Mouse (Mus musculus) kidney, adult 8-10 months (tissue): ENCODE data around the gene Wdr89.
"Not testable (repeated sequence)": the region's sequence is repeated elsewhere in the genome, so short reads cannot be mapped to it uniquely, and the experiment has no call there.

Experiments used
- DNase-seq, 2 experiments: peaks; one replicate each; pipeline ENCODE4 v3.0.0; 2022

Gene Wdr89

DNA sequence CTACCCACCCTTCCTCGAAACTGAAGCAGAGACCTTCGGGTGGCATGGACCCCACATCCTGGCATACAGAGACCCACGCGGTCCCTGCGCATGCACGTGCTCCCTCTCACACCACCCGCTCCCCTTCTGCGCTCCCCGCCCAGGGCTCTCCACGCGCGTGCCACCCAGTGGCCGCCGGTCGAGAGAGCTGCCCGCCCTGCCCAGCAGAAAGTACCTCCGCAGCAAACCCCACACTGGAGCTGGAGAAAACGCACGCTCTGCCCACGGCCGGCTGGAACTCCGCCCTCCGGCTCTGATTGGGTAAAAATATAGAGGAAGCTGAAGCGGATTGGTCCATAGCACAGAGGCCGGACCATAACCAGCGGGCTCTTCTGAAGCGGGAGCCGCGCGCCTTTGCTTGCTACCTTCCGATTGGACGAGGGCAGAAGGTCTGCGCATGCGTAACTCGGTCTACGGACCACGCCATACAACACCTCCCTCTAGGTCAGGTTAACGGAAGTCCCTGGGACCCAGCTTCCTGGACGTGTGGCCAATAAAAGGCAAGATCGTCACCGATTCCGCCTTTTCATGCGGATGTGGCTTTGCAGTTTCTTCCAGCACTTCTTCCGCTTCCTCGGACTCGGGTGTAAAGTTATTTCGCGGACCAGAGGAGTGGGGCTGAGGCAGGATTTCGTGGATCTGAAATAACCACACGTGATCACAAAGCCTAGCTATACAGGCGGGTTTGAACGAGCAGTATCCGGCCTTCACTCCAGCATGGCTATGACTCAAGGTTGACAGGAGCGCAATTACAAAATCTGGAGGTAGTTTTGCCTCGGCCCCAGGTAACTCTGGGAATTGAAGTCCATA, at the start of gene Wdr89:
Gene Wdr89, minus strand, starts transcription at position 280 of the 849 bp plus-strand sequence.
- DNase-seq, result peak; percentile 100

DNA sequence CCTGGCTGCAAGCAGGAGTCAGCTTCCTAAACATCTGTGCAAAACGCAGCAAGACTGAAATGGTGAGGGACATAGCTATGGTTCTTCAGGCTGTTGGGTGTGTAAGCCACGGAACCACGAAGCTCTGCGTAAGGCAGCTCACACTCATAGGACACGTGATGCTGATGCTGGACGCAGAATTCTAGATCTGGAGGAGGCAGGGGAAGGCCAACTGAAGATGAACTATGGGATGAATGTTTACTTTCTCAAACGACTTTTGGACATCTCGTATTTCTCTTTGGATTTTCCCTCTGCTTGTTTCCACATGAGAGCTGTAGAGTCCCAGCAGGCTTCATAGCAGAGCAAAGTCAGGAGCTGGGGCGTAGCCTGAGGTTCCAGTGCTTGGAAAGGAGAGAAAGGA, 44.3 kb upstream of the Wdr89 start:
- DNase-seq, result no peak

DNA sequence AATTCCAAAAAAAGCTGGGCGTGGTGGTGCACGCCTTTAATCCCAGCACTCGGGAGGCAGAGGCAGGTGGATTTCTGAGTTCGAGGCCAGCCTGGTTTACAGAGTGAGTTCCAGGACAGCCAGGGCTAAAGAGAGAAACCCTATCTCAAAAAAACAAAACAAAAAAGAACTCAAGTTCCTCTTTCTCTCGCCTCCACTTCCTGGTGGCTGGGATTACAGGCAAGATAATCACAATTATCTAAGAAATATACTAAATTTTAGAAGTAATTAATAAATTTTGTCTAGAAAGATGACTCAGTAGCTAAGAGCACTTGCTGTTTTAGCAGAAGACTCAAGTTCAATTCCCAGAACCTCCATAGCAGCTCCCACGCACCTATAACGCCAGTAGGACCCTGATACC, 43.6 kb upstream of the Wdr89 start:
- not testable (repeated sequence) for DNase-seq

- no peak for DNase-seq
Observed at GRCm38 (mm10) chr12:75710596-75711376, 41.4 kb upstream of the Wdr89 start.

DNA sequence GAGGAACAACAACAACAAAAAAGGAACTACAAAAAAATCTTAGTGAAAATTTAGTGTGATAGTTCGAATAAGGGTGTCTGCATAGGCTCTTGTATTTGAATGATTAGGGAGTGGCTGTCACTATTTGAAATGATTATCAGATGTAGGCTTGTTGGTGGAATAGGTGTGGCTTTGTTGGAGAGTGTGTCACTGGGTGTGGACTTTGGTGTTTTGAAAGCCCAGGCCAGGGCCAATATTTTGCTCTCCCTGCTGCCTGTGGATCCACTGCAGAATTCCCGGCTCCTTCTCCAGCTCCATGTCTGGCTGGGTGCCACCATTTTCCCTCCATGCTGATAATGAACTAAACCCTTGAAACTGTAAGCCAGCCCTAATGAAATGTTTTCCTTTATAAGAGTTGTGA, 40.2 kb upstream of the Wdr89 start:
- no peak for DNase-seq

DNA sequence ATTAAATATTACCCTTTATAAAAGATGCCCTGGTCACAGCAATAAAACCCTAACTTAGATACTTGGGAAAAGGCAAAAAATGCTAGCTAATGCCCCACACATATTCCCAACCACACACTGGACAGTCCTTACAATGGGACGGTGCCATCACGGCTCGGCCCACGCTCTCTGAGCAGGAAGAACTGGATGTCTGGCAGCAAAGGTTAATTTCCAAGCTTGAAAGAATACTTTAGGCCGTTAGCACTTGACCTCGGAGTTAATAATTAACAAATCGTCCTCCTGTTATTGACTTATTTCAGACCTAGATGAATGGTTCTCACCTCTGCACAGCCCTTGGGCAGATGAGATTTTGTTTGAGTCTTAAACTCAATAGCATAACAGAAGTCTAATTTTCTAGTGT, 37.3 kb upstream of the Wdr89 start:
- DNase-seq, result peak; percentile 70 to 84

DNA sequence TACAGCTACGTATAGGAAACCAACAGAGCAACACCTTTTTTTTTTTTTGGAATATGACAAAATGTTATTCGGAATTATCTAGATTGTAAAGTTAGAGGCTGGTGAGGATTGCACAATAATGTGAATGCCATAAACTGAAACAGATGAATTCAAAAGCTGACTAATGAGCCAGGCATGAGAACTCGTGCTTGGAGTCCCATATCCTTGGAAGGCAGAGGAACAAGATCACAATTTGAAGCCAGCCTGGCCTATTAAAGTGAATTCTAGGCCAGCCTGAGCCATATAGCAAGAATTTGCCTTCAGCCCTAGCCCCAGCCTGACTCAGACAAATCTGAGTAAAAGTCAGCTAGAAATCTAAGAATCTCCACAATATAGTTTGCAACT, 33.4 kb upstream of the Wdr89 start:
- DNase-seq, result no peak

DNA sequence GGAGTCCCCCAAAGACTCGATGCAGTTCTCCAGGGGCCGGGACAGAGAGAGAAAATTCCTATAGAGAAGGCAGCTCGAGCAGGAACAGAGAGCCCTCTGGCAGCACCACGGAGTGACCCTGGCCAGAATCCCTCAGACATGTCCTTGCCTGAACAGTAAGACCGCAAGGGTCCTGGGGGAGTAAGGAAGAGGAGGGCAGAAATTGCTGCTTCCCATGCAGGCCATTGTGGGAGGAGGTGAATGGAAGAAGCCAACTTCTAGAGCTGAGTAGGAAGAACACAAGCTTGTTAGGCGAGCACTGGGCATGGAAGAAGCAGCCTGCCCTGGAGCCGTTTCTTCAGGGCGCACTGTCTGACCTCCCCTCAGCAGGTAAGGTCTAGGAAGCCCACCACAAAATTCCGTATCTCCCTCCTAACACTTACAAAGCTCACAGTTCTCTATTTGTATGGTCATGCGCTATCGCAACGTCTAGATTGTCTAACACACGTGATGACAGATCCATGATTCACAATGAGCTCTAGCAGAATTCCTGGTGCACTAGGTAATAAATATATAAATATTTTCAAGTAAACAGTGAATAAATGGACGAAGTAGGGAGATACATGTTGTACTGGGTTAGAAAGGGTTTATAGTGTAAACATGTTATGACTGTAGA, 32.9 kb upstream of the Wdr89 start:
- no peak for DNase-seq

DNA sequence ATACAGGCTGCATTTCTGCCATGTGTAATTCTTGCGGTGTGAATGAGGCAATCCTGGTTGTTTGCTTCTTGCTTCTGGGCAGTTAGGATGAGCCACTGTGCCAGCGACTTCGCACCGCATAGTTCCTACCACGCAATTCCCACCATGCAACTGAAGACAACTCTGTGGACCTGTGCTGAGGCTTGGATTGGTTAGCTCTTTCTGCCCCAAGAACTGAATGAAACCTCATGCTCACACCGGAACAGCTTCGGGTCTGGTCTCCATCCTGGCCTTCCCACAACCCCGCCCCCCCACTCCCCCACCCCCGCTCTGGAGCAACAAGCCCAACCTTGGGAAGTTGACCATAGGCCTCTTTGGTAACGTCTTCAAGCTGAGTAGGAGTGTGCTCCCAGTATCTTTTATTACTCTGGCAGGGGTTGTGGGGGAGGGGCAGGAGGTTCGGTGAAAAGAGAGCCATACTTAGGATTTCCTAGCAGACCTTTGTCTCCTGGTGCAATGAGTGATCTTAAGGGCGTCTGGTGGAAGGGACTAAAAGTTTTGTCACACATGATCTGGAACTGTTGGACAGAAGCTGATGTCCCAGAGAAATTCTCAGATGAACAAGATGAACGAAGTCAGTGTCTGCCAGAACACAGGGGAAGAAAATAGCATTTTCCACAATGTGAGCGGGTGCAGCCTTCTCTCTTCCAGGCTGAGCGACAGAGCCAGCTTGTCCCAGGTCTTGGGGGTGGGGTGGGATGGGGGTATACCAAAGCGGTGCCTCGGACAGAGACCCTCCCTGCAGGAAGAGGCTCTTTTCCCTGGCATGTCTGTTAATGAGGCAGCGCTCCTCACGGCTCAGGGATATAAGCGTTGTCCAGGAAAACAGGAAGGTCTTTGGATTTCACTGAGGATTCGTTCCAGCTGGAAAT, 32.1 kb upstream of the Wdr89 start:
- peak; percentile 33 to 78 for DNase-seq

- DNase-seq, result no peak
Observed at GRCm38 (mm10) chr12:75698692-75699091, 29.4 kb upstream of the Wdr89 start.

DNA sequence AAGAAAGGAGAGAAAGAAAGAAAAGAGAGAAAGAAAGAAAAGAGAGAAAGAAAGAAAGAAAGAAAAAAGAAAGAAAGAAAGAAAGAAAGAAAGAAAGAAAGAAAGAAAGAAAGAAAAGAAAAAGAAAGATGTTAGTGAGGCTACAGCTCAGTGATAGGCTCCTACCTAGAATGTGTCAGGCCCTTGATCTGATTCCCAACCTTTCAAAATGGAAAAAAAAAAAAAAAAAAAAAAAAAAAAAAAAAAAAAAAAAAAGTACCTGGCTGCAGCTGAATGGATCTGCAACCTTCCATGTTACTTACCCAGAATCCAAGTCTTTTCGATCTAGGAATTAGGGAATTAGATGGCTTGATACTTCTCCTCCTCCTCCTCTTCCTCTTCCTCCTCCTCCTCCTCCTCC, 26.5 kb upstream of the Wdr89 start:
- DNase-seq, result not testable (repeated sequence)

DNA sequence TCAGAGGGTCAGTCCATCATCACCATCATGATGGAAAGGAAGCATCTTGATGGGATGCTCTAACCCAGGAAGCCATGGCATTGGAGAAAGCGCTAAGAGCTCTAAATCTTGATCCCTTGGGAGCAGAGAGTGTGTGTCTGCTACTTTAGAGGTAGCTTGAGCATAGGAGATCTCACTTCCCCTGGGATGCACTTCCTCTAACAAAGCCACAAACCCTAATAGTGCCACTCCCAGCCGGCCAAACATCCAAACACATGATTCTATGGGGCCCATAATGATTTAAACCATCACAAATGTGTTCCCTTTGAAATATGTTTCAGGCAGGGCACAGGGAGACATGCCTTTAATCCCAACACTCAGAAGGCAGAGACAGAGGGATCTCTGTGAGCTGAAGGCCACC, 19.7 kb upstream of the Wdr89 start:
- DNase-seq, result no peak

DNA sequence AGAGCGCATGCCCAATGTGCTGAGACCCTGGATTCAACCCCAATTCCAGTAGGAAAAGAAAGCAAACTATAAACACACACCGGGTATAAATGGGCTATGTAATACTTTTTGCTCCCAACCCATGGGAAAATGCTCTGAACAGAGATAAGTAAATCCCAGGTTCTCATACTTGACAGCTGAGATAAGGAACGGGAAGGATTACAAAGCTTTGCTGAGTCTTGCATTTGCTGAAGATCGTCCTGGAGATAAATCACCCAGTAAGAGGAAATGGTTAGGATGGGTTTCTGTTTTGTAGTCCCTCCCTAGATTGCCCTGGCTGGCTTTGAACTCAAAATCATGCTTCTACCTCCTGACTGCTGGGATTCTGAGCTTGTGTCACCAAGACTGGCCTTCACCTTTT, 18.0 kb upstream of the Wdr89 start:
- no peak for DNase-seq

GRCm38 (mm10) chr12:75684026-75684425, 14.7 kb upstream of the Wdr89 start:
- not testable (repeated sequence) for DNase-seq

GRCm38 (mm10) chr12:75683598-75683997, 14.3 kb upstream of the Wdr89 start:
- peak; percentile 68 to 83 for DNase-seq

DNA sequence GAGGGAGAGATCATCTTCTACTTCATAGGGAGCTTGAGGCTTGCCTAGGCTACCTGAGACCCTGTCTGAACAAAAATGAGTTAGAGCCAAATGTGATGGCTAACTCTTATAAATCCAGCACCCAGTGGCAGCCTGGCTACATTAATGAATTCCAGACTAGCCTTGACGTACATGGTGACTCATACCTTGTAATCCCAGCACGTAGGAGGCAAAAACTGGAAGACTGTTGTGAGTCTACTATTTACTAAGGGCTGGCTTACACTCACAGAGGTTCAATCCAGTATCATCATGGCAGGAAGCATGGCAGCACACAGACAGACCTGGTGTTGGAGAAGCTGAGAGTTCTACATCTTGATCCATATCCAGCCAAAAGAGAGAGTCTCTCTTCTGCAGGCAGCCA, 13.5 kb upstream of the Wdr89 start:
- no peak for DNase-seq

DNA sequence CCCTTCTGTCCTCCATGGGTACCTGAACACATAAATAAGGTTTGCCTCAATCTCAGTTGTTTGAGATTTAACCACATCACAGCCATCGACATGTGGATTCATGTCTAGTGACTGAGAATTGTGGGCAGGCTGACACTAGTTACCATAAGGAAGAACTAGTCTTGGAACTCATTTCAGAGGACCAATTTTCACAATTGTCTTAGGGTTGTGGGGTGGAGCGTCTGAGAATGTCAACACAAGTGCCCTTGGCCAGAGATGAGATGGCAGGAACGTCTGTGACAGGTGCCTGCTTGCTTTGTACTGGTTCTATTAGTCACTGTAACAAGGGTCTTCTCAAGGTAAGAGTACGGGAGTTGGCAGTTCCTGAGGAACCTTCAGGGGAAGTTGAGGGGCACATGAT, 11.8 kb upstream of the Wdr89 start:
- no peak for DNase-seq

DNA sequence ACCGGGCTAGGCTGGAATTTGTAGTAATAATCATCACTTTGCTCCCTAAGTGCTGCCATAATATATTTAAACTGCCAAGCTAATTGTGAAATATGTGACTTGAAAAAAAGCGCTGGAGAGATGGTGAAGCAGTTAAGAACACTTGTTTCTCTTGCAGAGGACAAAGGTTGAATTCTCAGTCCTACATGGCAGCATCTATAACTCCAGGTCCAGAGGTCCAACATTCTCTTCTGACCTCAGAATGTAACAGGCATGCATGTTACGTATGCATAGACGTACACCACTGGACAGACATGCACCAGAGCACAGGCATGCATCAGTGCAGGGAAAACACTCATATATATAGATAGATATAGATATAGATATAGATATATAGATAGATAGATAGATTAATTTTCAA, 9.1 kb upstream of the Wdr89 start:
- no peak for DNase-seq

DNA sequence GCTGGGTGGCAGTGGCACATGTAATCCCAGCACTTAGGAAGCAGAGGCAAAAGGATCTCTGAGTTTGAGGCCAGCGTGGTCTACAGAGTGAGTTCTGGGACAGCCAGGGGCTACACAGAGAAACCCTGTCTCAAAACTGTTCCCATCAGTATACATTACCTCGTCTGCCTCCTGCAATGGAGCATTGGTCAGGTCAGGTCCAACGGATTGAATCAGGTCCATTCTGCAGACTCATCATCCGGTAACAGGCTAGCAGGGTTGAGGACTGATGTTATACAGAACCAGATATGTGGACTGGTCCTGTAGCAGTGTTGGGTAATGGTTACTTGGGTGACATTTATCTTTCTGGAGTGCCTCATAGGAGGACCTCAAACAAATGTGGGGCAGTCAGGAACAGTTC, 3.3 kb upstream of the Wdr89 start:
- DNase-seq, result no peak

DNA sequence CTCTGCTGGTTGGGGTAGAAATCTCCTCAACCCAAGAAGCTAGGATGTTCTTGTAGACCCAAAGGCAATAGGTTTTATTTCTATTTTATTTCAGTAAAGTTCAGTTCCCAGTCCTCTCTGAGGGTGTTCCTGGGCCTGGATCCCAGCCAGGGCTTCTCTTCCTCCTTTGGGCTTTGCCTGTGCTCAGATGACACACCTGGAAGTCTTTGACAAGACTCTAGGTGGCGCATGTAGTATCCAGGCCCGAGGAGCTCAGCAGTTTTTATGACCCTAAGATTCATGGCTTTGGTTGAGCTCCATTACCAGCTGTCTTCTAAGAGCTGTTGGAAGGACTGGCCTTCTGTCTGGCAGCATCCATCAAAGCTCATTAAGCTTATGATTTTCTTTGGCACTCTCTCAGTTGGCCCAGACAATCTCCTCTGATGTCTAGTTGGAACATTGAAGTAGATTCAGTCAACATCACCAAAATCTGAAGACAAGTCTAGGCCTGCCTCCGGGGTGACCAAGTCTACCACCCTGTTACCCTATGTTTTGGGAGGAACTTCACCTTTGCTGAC, 2.5 kb upstream of the Wdr89 start:
- DNase-seq, result peak in 1 of 2 experiments; percentile 41

DNA sequence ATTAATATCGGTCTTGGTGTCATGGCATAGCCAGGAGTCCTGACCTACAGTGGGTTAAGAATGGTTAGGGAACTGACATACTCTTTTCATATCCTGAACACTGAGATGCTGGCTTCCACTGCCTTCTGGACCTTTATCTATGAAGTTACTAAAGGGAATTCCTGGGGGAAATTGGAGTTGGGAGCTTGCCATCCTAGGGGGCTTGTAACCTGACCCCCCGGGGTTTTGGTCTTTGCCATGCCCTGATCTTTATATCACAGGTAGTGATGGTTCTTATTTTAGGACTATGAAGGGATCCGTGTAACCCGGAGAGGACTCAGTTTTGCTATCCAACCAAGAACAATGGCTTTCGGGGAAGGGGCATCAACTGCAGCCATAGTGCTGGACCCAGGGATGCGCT, 1.3 kb upstream of the Wdr89 start:
- no peak for DNase-seq

GRCm38 (mm10) chr12:75668916-75669257, 450 bp downstream of the Wdr89 start:
- DNase-seq, result no peak
